Mouse (Mus musculus) A20 (cell line): ENCODE results near the gene Maml1.

Experiments
- DNase-seq: peaks from one replicate; pipeline ENCODE4 v3.0.0-alpha.2; 2011; ENCODE audit warnings: low read depth, low spot score

The Maml1 gene

GRCm38 (mm10) chr11:50238821-50239791 is 53.0 kb downstream of the Maml1 start:
- DNase-seq: no peak

- no peak for DNase-seq
Observed at GRCm38 (mm10) chr11:50238324-50238723, 53.8 kb downstream of the Maml1 start, which contains the start of gene Ltc4s. Gene Ltc4s, minus strand, starts transcription at chr11:50238616.

- peak; percentile 75 for DNase-seq
Observed at GRCm38 (mm10) chr11:50236937-50237835, 54.9 kb downstream of the Maml1 start.

GRCm38 (mm10) chr11:50236540-50236936 is 55.6 kb downstream of the Maml1 start:
- peak; percentile 95 for DNase-seq

GRCm38 (mm10) chr11:50234606-50235005 is 57.5 kb downstream of the Maml1 start:
- DNase-seq: no peak

GRCm38 (mm10) chr11:50233993-50234392 is 58.1 kb downstream of the Maml1 start:
- DNase-seq: peak; percentile 41

- no peak for DNase-seq
Observed at GRCm38 (mm10) chr11:50233022-50233421, 59.1 kb downstream of the Maml1 start.

- peak; percentile 78 for DNase-seq
Observed at GRCm38 (mm10) chr11:50231411-50231810, 60.7 kb downstream of the Maml1 start.

- DNase-seq: no peak
Observed at GRCm38 (mm10) chr11:50230481-50231304, 61.4 kb downstream of the Maml1 start.

GRCm38 (mm10) chr11:50229252-50229910 is 62.7 kb downstream of the Maml1 start:
- DNase-seq: no peak

GRCm38 (mm10) chr11:50228772-50229171 is 63.3 kb downstream of the Maml1 start:
- DNase-seq: no peak

- no peak for DNase-seq
Observed at GRCm38 (mm10) chr11:50227736-50228135, 64.4 kb downstream of the Maml1 start.

- DNase-seq: no peak
Observed at GRCm38 (mm10) chr11:50227226-50227625, 64.9 kb downstream of the Maml1 start.

GRCm38 (mm10) chr11:50226406-50226805 is 65.7 kb downstream of the Maml1 start:
- DNase-seq: no peak

- peak; percentile 53 for DNase-seq
Observed at GRCm38 (mm10) chr11:50225611-50226378, 66.3 kb downstream of the Maml1 start.

- DNase-seq: peak; percentile 83
Observed at GRCm38 (mm10) chr11:50224671-50225530, 67.2 kb downstream of the Maml1 start.

- no peak for DNase-seq
Observed at GRCm38 (mm10) chr11:50223783-50224662, 68.1 kb downstream of the Maml1 start.
